Mouse (Mus musculus): ENCODE data around the gene Atg16l2. TPM values are rescaled to one million over a fixed set of nuclear protein-coding genes. Genes with fewer than 3 reads are reported as not detected.

Atg16l2 gene
- polyA plus RNA-seq, 1 experiment from 2014 or later, result 14.9 TPM

DNA sequence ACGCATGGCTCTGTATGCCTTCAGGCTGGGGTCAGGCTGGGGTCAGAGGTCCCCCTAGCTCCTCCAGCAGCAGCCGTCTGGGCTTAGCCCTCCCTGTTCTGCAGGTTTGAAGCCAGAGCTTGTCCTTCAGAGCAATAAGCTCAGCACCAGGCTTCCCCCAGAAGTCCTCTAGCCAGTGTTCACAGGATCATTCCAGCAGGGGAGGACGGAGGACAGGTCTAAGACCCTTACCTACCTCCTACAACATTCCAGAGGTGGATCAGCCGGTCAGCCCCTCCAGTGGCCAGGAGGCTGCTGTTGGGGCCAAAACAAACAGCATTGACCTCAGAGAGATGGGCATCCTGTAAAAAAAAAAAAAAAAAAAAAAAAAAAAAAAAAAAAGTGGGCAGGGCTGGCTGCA, 8.9 kb downstream of the Atg16l2 start:
- ATAC-seq (ENCODE audit: insufficient number of reproducible peaks, low FRiP score, low TSS enrichment, low read depth), result no peak

DNA sequence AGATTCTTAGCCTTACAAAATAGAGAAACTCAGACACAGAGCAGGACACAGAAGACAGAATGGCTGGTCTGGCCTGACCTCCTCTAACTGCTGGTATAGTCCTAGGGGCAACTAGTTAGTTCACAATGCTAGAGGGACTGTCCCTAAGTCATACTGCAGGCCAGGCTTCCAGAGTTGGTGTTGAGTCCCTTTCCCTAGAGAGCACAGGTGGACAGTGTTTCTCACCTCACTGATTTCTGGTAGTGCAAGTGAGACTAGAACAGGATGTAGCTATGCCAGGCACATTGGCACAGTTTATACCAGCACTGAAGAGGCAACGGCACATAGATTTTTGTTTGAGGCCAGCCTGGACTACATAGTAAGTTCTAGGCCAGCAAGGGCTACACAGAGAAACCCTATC, 9.4 kb downstream of the Atg16l2 start:
- H3K4me1 ChIP-seq (ENCODE audit: control insufficient read depth, insufficient read depth, low read length), result no peaks in the 10 kb centered on the region
- no peak overlapping the region for H3K27ac ChIP-seq (replicated peaks; ENCODE audit: low read depth, low read length)
- H3K4me2 ChIP-seq (ENCODE audit: low read depth, severe bottlenecking), result no peak overlapping the region
- DNase-seq (ENCODE audit: low spot score) (no peak), ATAC-seq (ENCODE audit: insufficient number of reproducible peaks, low FRiP score, low TSS enrichment, low read depth) (no peak)
- 0 out of 2 replicates have a peak, but pooled peaks cover 2% of the 10 kb centered on the region for H3K27me3 ChIP-seq (ENCODE audit: control insufficient read depth, insufficient read depth, low read length)
- 95% methylated on average over 1 of the region's 1 CpGs for WGBS
- no peaks in the 10 kb centered on the region for H3K9me3 ChIP-seq (ENCODE audit: control insufficient read depth, low read length)
- no peaks in the 10 kb centered on the region; the same call in 1 of the 2 replicates for H3K36me3 ChIP-seq (ENCODE audit: control insufficient read depth, insufficient read depth, low read length)
- no peak overlapping the region for H3K9ac ChIP-seq (ENCODE audit: low read length)
- no peak overlapping the region for H3K4me3 ChIP-seq (ENCODE audit: low read depth, low read length)

More for the DNA sequence above, 8.9 kb downstream of the Atg16l2 start:
- H3K27ac ChIP-seq (replicated peaks; ENCODE audit: low read depth, low read length), result no peak overlapping the region
- H3K36me3 ChIP-seq (ENCODE audit: control insufficient read depth, insufficient read depth, low read length), result no peaks in the 10 kb centered on the region
- DNase-seq (ENCODE audit: low spot score), result no peak
- no peaks in the 10 kb centered on the region for H3K9me3 ChIP-seq (ENCODE audit: control insufficient read depth, low read length)
- 0 out of 2 replicates have a peak, but pooled peaks cover 2% of the 10 kb centered on the region for H3K27me3 ChIP-seq (ENCODE audit: control insufficient read depth, insufficient read depth, low read length)
- H3K4me2 ChIP-seq (ENCODE audit: low read depth, severe bottlenecking), result no peak overlapping the region
- H3K4me1 ChIP-seq (ENCODE audit: control insufficient read depth, insufficient read depth, low read length), result no peaks in the 10 kb centered on the region
- no peak overlapping the region for H3K4me3 ChIP-seq (ENCODE audit: low read depth, low read length)
- 49% methylated on average over 4 of the region's 4 CpGs for WGBS
- H3K9ac ChIP-seq (ENCODE audit: low read length), result no peak overlapping the region

DNA sequence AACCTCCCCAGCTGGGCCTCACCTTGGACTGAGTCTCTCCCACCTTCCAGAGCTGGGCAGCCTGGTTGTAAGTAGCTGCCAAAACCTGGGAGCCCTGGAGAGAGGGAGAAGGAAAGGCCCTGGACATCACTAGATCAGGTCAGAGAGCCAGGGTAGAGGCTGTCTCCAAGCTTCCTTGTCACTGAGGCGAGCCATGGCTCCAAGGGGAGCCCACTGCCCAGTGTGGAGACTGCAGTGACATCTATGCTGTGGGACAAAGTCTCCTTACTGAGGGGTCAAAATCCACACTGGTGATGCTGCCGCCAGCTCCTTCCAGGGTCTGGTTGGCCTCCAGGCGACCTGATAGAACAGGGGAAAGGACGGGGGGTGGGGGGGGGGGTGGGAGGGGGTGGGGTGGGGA, 10.0 kb downstream of the Atg16l2 start:
- no peaks in the 10 kb centered on the region; the same call in 1 of the 2 replicates for H3K36me3 ChIP-seq (ENCODE audit: control insufficient read depth, insufficient read depth, low read length)
- no peak overlapping the region for H3K4me3 ChIP-seq (ENCODE audit: low read depth, low read length)
- H3K27me3 ChIP-seq (ENCODE audit: control insufficient read depth, insufficient read depth, low read length), result 0 out of 2 replicates have a peak, but pooled peaks cover 1% of the 10 kb centered on the region
- 70% methylated on average over 4 of the region's 4 CpGs for WGBS
- no peaks in the 10 kb centered on the region for H3K9me3 ChIP-seq (ENCODE audit: control insufficient read depth, low read length)
- ATAC-seq (ENCODE audit: insufficient number of reproducible peaks, low FRiP score, low TSS enrichment, low read depth), result no peak
- no peak overlapping the region for H3K9ac ChIP-seq (ENCODE audit: low read length)
- H3K4me1 ChIP-seq (ENCODE audit: control insufficient read depth, insufficient read depth, low read length), result no peaks in the 10 kb centered on the region
- H3K27ac ChIP-seq (replicated peaks; ENCODE audit: low read depth, low read length), result no peak overlapping the region
- H3K4me2 ChIP-seq (ENCODE audit: low read depth, severe bottlenecking), result no peak overlapping the region
- no peak for DNase-seq (ENCODE audit: low spot score)

DNA sequence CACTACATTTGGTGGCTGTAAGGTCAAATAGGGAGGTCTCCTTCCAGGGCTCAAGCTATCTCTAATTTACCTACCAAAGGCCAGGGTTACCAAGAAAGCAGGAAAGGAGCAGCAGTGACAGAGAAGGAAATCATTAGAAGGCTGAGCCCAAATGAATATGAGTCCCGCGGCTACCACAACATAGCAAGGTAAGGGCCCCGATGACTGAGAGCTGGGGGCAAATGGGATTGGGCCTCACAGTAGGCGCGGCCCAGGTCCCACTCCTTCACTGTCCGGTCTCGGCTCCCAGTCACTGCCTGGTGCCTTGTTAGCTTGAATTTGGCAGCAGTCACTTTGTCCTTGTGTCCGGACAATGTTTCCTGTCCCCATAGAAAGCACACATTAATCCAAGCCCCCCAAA, 10.4 kb downstream of the Atg16l2 start:
- Histone ChIP-seq H3K27ac (replicated peaks; ENCODE audit: low read depth, low read length) (no peak overlapping the region), H3K4me3 (ENCODE audit: low read depth, low read length) (no peak overlapping the region), H3K36me3 (ENCODE audit: control insufficient read depth, insufficient read depth, low read length) (no peaks in the 10 kb centered on the region; the same call in 1 of the 2 replicates), H3K27me3 (ENCODE audit: control insufficient read depth, insufficient read depth, low read length) (no peaks in the 10 kb centered on the region), H3K9ac (ENCODE audit: low read length) (no peak overlapping the region), H3K4me2 (ENCODE audit: low read depth, severe bottlenecking) (no peak overlapping the region), H3K9me3 (ENCODE audit: control insufficient read depth, low read length) (no peaks in the 10 kb centered on the region), H3K4me1 (ENCODE audit: control insufficient read depth, insufficient read depth, low read length) (no peaks in the 10 kb centered on the region)
- 90% methylated on average over 8 of the region's 8 CpGs for WGBS
- no peak for ATAC-seq (ENCODE audit: insufficient number of reproducible peaks, low FRiP score, low TSS enrichment, low read depth)
- no peak for DNase-seq (ENCODE audit: low spot score)

DNA sequence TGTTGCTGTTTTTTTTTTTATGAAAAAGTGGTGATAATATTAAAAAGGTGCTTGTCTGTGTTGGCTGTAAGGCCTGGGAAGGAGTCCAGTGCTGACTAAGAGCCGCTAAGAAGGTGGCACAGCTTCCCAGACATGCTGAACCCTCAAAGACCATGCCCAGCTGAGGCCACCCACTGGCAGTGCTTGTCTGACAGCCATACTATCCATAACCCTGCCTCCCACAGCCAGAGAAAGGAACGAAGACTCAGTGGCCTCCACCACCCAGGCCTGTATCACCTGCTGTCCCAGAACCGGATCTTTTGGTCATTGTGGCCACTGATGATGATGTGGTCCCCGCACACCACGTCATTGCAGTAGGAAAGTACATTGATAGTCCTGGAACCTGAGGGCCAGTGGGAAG, 10.8 kb downstream of the Atg16l2 start:
- H3K27ac ChIP-seq (replicated peaks; ENCODE audit: low read depth, low read length), result no peak overlapping the region
- no peaks in the 10 kb centered on the region for H3K4me1 ChIP-seq (ENCODE audit: control insufficient read depth, insufficient read depth, low read length)
- no peak overlapping the region for H3K4me2 ChIP-seq (ENCODE audit: low read depth, severe bottlenecking)
- no peak for DNase-seq (ENCODE audit: low spot score)
- H3K27me3 ChIP-seq (ENCODE audit: control insufficient read depth, insufficient read depth, low read length), result no peaks in the 10 kb centered on the region
- H3K36me3 ChIP-seq (ENCODE audit: control insufficient read depth, insufficient read depth, low read length), result no peaks in the 10 kb centered on the region; the same call in 1 of the 2 replicates
- no peak for ATAC-seq (ENCODE audit: insufficient number of reproducible peaks, low FRiP score, low TSS enrichment, low read depth)
- WGBS, result 87% methylated on average over 5 of the region's 5 CpGs
- H3K9me3 ChIP-seq (ENCODE audit: control insufficient read depth, low read length), result no peaks in the 10 kb centered on the region
- H3K9ac ChIP-seq (ENCODE audit: low read length), result no peak overlapping the region
- no peak overlapping the region for H3K4me3 ChIP-seq (ENCODE audit: low read depth, low read length)

DNA sequence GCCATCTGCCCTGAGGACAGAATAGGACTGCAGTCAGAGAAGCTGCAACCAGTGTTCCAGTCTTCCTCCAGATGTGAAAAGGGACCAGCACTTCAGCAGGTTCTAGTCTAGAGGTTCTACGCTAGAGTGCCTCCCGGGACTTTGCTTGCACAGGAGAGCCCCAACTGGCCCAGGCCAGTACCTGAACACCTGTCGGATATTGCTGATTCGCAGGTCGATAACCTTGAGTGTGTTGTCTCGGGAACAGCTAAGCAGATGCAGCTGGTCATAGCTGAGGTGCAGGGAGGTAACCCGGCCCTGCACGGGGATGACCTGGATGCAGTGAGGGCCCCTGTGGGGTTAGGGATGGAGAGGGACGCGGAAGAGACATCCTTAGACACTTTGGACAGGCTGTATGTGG, 11.7 kb downstream of the Atg16l2 start:
- Histone ChIP-seq H3K36me3 (ENCODE audit: control insufficient read depth, insufficient read depth, low read length) (no peaks in the 10 kb centered on the region; the same call in 1 of the 2 replicates), H3K9me3 (ENCODE audit: control insufficient read depth, low read length) (no peaks in the 10 kb centered on the region), H3K4me1 (ENCODE audit: control insufficient read depth, insufficient read depth, low read length) (no peaks in the 10 kb centered on the region), H3K9ac (ENCODE audit: low read length) (no peak overlapping the region), H3K4me2 (ENCODE audit: low read depth, severe bottlenecking) (no peak overlapping the region), H3K27ac (replicated peaks; ENCODE audit: low read depth, low read length) (no peak overlapping the region), H3K27me3 (ENCODE audit: control insufficient read depth, insufficient read depth, low read length) (no peaks in the 10 kb centered on the region), H3K4me3 (ENCODE audit: low read depth, low read length) (no peak overlapping the region)
- DNase-seq (ENCODE audit: low spot score), result no peak
- no peak for ATAC-seq (ENCODE audit: insufficient number of reproducible peaks, low FRiP score, low TSS enrichment, low read depth)
- 89% methylated on average over 10 of the region's 10 CpGs for WGBS

DNA sequence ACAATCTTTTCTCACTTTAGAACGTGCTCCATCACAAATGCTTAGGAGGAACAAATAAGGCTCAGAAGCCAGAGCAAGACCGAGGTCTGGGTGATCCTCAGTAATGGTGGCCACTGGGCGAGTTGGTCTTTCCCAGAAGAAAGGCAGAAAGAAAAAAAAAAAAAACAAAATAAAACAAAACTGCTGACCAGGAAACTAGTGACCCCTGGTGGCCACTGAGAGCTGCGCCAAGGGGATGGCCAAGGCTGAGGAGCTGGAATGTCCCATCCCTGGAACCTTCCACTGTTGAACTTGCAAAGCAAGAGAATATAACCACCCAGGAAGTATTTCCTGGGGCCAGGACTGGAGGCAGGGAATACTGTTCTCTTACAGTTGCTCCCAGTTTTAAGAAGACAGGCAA, 13.6 kb downstream of the Atg16l2 start:
- WGBS, result 41% methylated on average over 4 of the region's 4 CpGs
- no peaks in the 10 kb centered on the region; the same call in 1 of the 2 replicates for H3K36me3 ChIP-seq (ENCODE audit: control insufficient read depth, insufficient read depth, low read length)
- ATAC-seq (ENCODE audit: insufficient number of reproducible peaks, low FRiP score, low TSS enrichment, low read depth) (no peak), DNase-seq (ENCODE audit: low spot score) (peak; percentile 74)
- H3K27me3 ChIP-seq (ENCODE audit: control insufficient read depth, insufficient read depth, low read length), result no peaks in the 10 kb centered on the region
- no peak overlapping the region for H3K27ac ChIP-seq (replicated peaks; ENCODE audit: low read depth, low read length)
- no peaks in the 10 kb centered on the region for H3K4me1 ChIP-seq (ENCODE audit: control insufficient read depth, insufficient read depth, low read length)
- no peak overlapping the region for H3K4me3 ChIP-seq (ENCODE audit: low read depth, low read length)
- no peak overlapping the region for H3K9ac ChIP-seq (ENCODE audit: low read length)
- H3K9me3 ChIP-seq (ENCODE audit: control insufficient read depth, low read length), result no peaks in the 10 kb centered on the region
- H3K4me2 ChIP-seq (ENCODE audit: low read depth, severe bottlenecking), result no peak overlapping the region

DNA sequence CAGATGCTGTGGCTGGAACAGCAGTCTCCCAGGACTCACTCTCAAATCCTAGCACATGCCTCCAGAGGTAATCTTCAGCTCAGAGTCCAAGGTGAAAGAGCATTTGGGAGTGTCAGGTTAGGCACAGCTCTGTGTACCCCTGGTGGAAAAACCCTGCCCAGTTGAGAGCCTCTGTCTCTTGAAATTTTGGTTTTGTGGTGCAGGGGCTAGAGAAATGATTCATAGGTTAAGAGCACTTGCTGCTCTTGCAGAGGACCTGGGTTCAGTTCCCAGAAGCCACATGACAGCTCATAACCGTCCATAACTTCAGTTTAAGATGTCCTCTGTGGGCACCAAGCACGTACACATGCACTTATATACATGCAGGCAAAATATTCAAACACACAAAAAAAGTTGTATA, 14.2 kb downstream of the Atg16l2 start:
- no peaks in the 10 kb centered on the region for H3K9me3 ChIP-seq (ENCODE audit: control insufficient read depth, low read length)
- no peaks in the 10 kb centered on the region; the same call in 1 of the 2 replicates for H3K36me3 ChIP-seq (ENCODE audit: control insufficient read depth, insufficient read depth, low read length)
- no peak overlapping the region for H3K9ac ChIP-seq (ENCODE audit: low read length)
- H3K27ac ChIP-seq (replicated peaks; ENCODE audit: low read depth, low read length), result no peak overlapping the region
- DNase-seq (ENCODE audit: low spot score) (no peak), ATAC-seq (ENCODE audit: insufficient number of reproducible peaks, low FRiP score, low TSS enrichment, low read depth) (no peak)
- WGBS, result 88% methylated on average over 2 of the region's 2 CpGs
- no peak overlapping the region for H3K4me3 ChIP-seq (ENCODE audit: low read depth, low read length)
- H3K4me1 ChIP-seq (ENCODE audit: control insufficient read depth, insufficient read depth, low read length), result no peaks in the 10 kb centered on the region
- H3K27me3 ChIP-seq (ENCODE audit: control insufficient read depth, insufficient read depth, low read length), result no peaks in the 10 kb centered on the region
- H3K4me2 ChIP-seq (ENCODE audit: low read depth, severe bottlenecking), result no peak overlapping the region

DNA sequence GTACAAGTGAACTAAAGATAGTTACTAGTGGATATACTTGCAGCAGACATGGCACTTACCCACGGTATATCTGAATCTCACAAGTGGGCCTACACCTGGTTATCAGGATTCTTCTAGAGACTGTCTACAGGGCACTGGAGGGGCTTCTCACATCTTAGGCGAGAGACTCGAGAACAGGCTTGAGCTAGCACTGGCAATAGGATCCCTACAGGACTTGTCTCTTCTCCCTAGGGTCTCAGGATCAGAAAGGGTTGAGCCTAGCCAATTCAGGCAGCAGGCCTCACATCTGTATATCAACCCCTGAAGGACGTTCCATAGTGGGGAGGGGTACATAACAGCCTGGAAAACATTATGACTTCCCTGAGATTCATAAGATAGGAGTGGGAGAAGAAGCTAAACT, 15.2 kb downstream of the Atg16l2 start:
- H3K4me1 ChIP-seq (ENCODE audit: control insufficient read depth, insufficient read depth, low read length), result no peaks in the 10 kb centered on the region
- H3K27ac ChIP-seq (replicated peaks; ENCODE audit: low read depth, low read length), result no peak overlapping the region
- no peak overlapping the region for H3K9ac ChIP-seq (ENCODE audit: low read length)
- ATAC-seq (ENCODE audit: insufficient number of reproducible peaks, low FRiP score, low TSS enrichment, low read depth) (no peak), DNase-seq (ENCODE audit: low spot score) (no peak)
- WGBS, result 87% methylated on average over 4 of the region's 4 CpGs
- no peaks in the 10 kb centered on the region for H3K27me3 ChIP-seq (ENCODE audit: control insufficient read depth, insufficient read depth, low read length)
- H3K4me3 ChIP-seq (ENCODE audit: low read depth, low read length), result no peak overlapping the region
- no peaks in the 10 kb centered on the region; the same call in 1 of the 2 replicates for H3K36me3 ChIP-seq (ENCODE audit: control insufficient read depth, insufficient read depth, low read length)
- H3K9me3 ChIP-seq (ENCODE audit: control insufficient read depth, low read length), result no peaks in the 10 kb centered on the region
- H3K4me2 ChIP-seq (ENCODE audit: low read depth, severe bottlenecking), result no peak overlapping the region

Measured in limb, embryonic 11.5 days (tissue).